Mouse (Mus musculus) embryo, embryonic 10.5 days (tissue): Measurements from ENCODE around the gene Itpkb.

Experiments used
- DNase-seq: peaks from one replicate; pipeline ENCODE4 v3.0.0-alpha.2; 2015; ENCODE audit warnings: low spot score

Itpkb gene

DNA sequence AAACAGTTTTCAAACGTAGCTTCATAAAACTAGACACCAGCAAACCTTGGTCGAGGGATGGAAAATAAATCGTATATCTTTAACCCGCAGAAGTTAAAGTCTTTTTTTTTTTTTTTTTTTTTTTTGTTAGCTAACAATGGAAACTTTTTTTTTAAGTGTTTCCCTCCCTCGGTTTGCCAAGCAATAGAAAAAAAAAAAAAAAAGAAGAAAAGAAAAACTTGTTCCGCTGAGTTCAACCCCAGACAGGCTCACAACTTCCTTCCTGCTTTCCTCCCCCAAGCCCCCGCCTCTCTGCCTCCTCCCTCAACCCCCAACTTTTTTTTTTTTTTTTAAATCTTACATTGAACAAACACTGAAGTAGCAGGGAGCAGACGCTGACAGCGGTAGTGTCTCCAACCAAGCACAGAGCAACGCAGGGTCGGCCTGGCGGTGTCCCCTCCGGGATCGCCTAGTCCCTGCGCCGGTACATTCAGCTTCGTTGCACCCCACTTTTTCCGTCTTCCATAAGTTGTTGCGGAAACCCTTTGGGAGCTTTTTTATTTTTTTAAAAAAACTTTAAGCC is at the start of gene Itpkb:
TSS of gene Itpkb (plus strand) at position 341 of the 562 bp plus-strand sequence.
- peak; percentile 74 for DNase-seq

DNA sequence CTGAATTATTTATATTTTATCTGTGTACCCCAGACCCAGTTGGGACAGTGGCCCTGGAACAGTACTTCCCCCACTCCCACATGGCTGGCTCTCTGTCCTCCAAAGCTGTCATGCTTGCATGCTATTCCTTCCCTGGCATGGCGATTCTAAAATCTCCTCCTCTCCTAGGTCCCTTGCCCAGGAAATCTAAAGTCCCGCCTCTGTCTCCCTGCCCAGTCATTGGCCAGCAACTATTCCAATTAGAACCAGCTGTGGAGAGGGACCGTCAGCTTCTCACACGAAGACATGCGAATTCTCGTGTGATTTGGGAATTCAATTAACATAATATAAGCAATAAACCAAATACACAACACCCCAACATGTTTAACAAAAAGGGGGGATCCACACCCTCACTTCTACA is 47.7 kb upstream of the Itpkb start:
- DNase-seq: peak; percentile 65

- peak; percentile 78 for DNase-seq
Observed at GRCm38 (mm10) chr1:180283813-180284768, 46.2 kb upstream of the Itpkb start.

DNA sequence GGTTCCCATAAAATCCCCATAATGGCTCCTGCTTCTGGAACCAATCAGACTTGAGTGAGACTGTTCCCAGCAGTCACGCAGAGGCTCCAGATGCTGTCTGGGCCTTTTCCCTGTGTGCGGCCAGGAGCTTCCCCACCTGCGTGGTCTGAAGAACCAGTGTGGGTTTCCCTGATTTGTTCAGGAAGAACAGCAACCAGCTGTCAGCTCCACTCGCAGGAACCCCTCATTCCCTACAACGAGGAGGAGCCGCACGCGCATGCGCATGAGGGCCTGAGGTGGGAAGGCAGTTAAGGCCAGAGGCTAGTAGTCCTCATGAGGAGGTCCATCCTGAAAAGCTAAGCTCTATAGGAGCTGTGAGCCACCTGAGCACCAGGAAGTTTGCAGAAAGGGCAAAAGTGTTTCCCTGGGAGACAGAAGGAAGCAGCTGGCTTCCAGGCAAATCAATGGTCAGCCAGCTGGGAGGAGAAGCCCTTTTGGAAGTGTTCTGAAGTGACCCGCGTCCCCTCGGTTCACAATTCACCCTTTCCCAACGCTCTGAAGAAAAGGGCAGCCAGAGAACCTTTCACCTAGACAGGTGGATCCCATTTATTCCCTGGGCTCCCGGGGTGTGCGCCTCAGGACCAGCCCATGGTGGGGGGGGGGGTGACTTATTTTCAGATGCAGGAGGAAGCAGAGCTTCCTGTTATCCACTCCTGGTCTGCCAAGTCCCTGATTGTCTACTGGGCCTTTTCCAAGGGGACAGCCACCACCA is 44.0 kb upstream of the Itpkb start:
- DNase-seq: peak; percentile 51

- DNase-seq: no peak
Observed at GRCm38 (mm10) chr1:180288227-180288626, 42.1 kb upstream of the Itpkb start.

DNA sequence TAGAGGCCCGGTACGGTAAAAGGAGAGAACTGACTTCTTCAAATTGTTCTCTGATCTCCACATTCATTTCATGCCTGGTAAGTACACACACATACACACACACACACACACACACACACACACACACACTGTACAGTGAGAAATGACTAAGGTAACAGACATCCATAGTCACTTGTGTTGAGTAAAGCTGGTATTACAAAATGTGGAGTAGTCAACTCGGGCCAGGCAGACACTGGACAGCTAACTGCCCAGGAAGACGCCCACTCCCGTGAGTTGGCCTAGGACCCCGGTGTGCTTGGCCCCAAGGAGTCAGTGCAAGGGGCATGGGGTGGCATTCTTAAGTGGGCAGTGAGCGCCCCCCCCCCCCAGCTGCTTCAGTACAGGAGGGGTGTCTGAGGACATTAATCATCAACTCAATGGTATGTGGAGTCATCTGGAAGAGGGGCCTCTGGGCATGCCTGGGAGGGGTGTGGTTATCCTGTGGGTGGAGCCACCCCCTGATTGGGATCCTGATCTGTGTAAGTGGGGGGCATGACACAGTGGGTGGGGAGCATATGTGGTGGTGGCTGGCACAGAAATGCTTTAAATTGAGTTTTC is 41.3 kb upstream of the Itpkb start:
- DNase-seq: no peak

DNA sequence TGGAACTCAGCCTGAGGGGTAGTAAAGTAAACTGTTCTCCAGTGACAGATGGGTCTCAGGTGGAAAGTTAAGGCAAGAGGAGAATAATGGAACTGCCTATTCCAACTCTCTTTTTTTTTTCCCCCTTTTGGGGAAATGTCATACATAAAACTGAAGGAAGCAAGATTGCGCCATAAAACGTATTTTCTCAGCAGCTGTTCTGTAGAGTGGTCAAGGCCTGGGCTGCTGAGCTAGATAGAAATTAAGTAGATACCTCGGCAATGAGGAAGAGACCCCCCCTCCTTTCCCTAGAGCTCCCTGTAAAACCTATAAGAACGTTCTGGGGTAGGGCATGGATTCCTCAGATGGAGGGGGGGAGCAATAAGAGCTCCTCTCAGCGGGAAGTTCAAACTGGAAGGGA is 40.5 kb upstream of the Itpkb start:
- no peak for DNase-seq

GRCm38 (mm10) chr1:180290358-180290757 is 39.9 kb upstream of the Itpkb start:
- DNase-seq: no peak

DNA sequence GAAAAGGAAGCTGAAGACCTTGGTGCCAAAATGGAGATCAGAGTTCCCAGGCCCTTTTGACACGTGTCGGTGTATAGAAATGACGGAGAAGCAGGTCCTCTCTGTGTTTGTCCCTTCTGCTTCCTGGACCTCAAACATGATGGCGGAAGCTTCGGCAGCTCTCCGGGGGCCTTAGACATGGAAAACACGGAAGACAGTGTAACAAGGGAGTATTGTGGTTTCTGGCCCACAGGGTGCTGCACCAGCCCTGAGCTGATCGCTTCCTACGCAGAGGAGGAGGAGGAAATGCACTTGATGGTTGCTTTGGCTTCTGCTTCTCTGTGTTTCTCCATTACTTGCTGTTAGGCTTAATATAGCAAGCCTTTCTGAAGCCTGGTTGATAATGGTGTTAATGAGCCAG is 34.2 kb upstream of the Itpkb start:
- no peak for DNase-seq

DNA sequence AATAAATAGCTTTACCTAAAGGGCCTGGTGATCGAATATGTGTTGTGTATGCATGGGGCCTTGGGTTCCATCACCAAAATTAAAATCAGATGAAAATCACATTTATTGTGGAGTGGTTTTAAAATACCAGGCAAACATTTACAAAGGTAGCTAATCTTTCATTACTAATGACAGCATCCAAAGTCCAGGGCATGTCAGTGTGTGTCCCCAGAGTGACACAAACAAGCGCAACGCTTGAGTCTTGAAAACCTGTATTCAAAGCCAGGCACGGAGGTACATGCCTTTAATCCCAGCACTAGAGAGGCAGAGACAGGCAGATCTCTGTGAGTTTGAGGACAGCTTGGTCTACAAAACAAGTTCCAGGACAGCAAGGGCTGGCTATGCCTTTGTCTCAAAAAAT is 30.6 kb upstream of the Itpkb start:
- no peak for DNase-seq

DNA sequence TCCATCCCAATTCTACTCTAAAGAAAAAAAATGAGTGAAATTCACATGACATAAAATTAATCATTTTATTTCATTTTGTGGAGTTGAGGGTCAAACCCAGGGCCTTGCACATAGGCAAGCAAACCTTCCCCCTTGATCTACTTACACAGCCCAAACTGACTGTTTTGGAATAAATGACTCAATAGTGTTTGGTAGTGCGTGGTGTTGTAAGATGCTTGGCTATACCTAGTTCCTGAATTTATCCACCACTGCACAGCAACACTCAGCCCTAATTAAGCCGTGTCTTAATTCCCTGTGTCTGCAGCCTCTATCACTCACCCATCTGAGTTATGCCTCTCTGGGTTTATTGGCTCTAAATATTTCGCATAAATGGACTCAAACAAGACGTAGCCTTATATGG is 30.0 kb upstream of the Itpkb start:
- no peak for DNase-seq

DNA sequence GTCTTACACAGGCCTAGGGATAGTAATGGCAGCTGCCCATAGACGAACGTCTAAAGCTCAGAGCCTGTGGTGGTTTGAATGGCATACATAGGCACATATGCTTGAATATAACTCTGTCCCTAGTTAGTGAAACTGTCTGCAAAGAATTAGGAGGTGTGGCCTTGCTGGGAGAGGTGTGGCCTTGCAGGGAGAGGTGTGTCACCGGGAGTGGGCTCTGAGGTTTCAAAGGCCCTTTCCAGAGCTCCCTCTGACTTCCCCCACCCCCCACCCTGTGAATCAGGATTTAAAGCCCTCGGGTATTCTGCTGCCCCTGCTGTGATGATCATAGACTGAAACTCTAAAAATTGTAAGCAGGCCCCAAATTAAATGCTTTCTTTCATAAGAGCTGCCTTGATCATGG is 29.3 kb upstream of the Itpkb start:
- DNase-seq: no peak

DNA sequence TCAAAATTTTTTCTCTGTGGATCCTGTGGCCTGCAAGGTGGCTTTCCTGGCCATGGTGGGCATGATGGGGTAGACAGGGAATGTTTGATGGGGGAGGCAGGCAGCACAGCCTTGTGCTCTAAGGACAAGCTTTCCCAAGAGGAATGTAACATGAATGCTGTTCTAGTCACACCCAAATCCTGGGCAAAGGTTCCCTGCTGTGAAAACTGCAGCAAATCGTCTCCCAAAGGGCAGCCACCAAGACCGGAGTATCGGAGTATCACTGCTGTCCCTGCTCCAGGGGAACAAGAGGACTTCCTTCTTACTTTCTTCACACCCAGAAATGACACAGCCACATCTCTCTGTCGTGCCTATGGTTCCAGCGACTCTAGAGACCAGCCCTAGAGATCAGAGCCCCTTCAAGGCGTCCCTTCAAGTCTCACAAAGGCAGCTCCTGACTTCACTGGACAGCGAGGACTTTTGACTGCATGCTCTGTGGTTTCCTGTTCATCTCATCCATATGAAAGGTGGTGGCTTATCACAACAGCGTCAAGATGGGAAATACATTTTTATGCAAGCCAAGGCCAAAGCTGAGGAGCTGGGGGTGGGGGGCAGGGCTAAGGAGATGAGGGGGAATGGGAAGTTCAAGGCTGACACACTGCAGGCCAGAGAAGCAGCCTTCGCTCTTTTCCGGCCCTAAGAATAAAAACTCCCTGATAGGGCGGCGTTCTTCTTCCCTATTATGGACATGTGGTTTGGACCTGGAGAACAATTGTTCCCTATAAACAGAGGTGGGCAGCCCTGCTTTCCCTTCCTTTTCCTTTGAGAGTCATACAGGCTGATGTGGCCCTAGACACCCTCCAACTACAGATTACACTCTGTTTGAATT is 27.8 kb upstream of the Itpkb start:
- no peak for DNase-seq

DNA sequence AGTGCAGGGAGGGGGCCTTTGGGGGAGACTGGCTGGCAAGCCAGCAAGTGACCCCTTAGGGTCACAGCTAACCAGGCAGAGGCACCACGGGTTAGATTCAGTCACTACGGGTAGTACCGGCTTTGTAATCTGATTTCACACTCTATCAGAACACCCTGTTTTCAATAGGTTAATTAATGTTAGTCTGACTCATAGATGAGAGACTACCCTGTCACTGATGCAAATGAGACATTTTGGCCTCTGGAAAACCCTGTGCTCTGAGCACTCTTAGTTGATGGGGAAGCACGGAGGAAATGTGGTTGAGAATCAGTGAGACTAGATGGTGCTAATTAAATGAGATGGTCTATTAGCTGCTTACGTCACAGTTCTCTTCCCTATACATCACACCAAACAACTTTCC is 26.7 kb upstream of the Itpkb start:
- peak; percentile 15 for DNase-seq

- no peak for DNase-seq
Observed at GRCm38 (mm10) chr1:180306889-180307288, 23.4 kb upstream of the Itpkb start.

DNA sequence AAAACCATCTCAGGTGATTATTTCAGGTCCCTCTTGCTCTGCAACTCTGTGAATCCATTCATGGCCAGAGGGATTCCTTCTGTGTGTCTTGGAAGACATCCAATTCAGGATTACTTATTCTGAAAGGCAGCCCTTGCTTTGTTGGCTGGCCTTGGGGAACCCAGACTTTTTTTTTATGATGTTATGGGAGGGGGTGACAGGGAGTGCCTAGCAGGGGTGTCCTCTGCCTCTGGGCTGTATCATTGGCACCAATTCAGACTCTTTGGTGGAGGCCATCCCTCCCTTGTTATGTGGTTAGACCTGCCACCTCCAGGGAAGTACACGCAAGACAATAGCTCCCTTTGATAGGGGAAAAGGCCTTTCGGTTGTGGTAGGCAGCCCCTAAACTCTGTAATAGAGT is 22.6 kb upstream of the Itpkb start:
- no peak for DNase-seq

DNA sequence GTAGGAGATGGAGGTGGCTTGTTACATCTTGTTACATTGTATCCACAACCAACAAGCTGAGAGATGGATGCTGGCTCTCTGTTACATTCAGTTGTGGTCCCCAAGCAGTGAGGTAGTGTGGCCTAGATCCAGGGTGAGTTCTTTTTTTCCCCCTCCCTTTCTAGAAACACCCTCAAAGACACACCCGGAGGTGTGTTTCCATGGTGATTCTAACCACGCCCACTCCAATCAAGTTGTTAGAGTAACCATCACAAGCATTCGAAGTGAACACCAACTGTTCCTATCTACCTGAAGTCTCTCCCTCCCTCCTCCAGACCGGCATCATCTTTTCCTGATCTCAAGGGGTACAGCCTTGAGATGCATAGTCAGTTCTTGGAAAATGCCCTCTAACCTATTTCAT is 21.4 kb upstream of the Itpkb start:
- no peak for DNase-seq

DNA sequence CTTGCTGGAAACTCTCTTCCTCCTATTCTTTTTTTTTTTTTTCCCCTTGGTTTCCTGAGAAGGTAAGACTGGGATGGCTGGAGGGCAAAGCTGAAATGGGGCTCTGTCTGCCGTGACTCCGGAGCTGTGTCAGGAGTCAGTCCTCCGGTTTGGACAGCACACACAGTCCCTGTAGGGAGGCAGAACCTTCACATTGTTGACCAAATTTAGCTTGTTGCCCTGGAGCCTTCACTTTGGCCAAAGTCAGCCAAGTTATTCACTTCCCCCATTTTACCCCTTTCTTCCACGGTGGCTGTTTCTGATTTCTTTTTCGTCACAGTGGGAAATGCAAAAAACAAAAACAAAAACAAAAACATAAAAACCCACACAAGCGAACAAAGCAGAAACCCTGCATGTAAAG is 18.0 kb upstream of the Itpkb start:
- no peak for DNase-seq

GRCm38 (mm10) chr1:180312792-180313311 is 17.4 kb upstream of the Itpkb start:
- DNase-seq: peak; percentile 74

- DNase-seq: peak; percentile 73
Observed at GRCm38 (mm10) chr1:180313517-180314440, 16.5 kb upstream of the Itpkb start.
